Mouse (Mus musculus) splenic B cell, adult 2 months (primary cell): ENCODE measurements around the gene Steap3.
A peak's percentile ranks its signal among the peaks of the same experiment; 100 is the strongest.

Experiments used
- DNase-seq: peaks from one replicate; pipeline ENCODE4 v3.0.0-alpha.2; 2011; ENCODE audit warnings: low read depth, low spot score
- H3K27me3 ChIP-seq: 2 replicates; pipeline ENCODE4 v1.6.1; 2012; ENCODE audit warnings: mild to moderate bottlenecking, low read length, moderate library complexity, mixed read lengths; ENCODE audit not compliant: control insufficient read depth, poor library complexity, insufficient read depth, severe bottlenecking
- H3K36me3 ChIP-seq: 2 replicates; pipeline ENCODE4 v1.6.1; 2012; ENCODE audit warnings: mild to moderate bottlenecking, low read length, moderate library complexity, mixed read lengths; ENCODE audit not compliant: control insufficient read depth, poor library complexity, insufficient read depth, severe bottlenecking

Steap3 gene

GRCm38 (mm10) chr1:120237068-120237467 lies 35.4 kb downstream of the Steap3 start:
- Histone ChIP-seq H3K36me3 (no peaks in the 10 kb centered on the region), H3K27me3 (no peaks in the 10 kb centered on the region)
- no peak for DNase-seq

- H3K27me3 ChIP-seq, result no peaks in the 10 kb centered on the region
- no peak for DNase-seq
- H3K36me3 ChIP-seq, result no peaks in the 10 kb centered on the region
Measured at GRCm38 (mm10) chr1:120236424-120236823, 36.1 kb downstream of the Steap3 start.

GRCm38 (mm10) chr1:120235631-120236215 lies 36.8 kb downstream of the Steap3 start:
- no peak for DNase-seq
- Histone ChIP-seq H3K36me3 (no peaks in the 10 kb centered on the region), H3K27me3 (no peaks in the 10 kb centered on the region)

GRCm38 (mm10) chr1:120232170-120232569 lies 40.3 kb downstream of the Steap3 start:
- Histone ChIP-seq H3K27me3 (no peaks in the 10 kb centered on the region), H3K36me3 (no peaks in the 10 kb centered on the region)
- no peak for DNase-seq

GRCm38 (mm10) chr1:120231334-120231733 lies 41.2 kb downstream of the Steap3 start:
- H3K36me3 ChIP-seq, result no peaks in the 10 kb centered on the region
- DNase-seq, result peak; percentile 33

GRCm38 (mm10) chr1:120229723-120230471 lies 42.6 kb downstream of the Steap3 start:
- Histone ChIP-seq H3K27me3 (no peaks in the 10 kb centered on the region), H3K36me3 (no peaks in the 10 kb centered on the region)
- DNase-seq, result no peak

More at GRCm38 (mm10) chr1:120231334-120231733, 41.2 kb downstream of the Steap3 start:
- H3K27me3 ChIP-seq, result no peaks in the 10 kb centered on the region

- no peaks in the 10 kb centered on the region for H3K36me3 ChIP-seq
- no peaks in the 10 kb centered on the region for H3K27me3 ChIP-seq
- no peak for DNase-seq
Measured at GRCm38 (mm10) chr1:120223613-120224012, 48.9 kb downstream of the Steap3 start.

- DNase-seq, result no peak
- Histone ChIP-seq H3K36me3 (no peaks in the 10 kb centered on the region), H3K27me3 (no peaks in the 10 kb centered on the region)
Measured at GRCm38 (mm10) chr1:120221285-120221684, 51.2 kb downstream of the Steap3 start.

GRCm38 (mm10) chr1:120220841-120221240 lies 51.7 kb downstream of the Steap3 start:
- DNase-seq, result no peak
- Histone ChIP-seq H3K27me3 (no peaks in the 10 kb centered on the region), H3K36me3 (no peaks in the 10 kb centered on the region)

- DNase-seq, result peak; percentile 44
- no peaks in the 10 kb centered on the region for H3K36me3 ChIP-seq
- H3K27me3 ChIP-seq, result no peaks in the 10 kb centered on the region
Measured at GRCm38 (mm10) chr1:120208502-120209230, 63.8 kb downstream of the Steap3 start.

- Histone ChIP-seq H3K36me3 (no peaks in the 10 kb centered on the region), H3K27me3 (no peaks in the 10 kb centered on the region)
- no peak for DNase-seq
Measured at GRCm38 (mm10) chr1:120207568-120207967, 64.9 kb downstream of the Steap3 start.

- H3K27me3 ChIP-seq, result no peaks in the 10 kb centered on the region
- H3K36me3 ChIP-seq, result no peaks in the 10 kb centered on the region
- no peak for DNase-seq
Measured at GRCm38 (mm10) chr1:120204834-120205233, 67.7 kb downstream of the Steap3 start.

GRCm38 (mm10) chr1:120203836-120204235 lies 68.7 kb downstream of the Steap3 start:
- Histone ChIP-seq H3K36me3 (no peaks in the 10 kb centered on the region), H3K27me3 (no peaks in the 10 kb centered on the region)
- DNase-seq, result no peak

- no peaks in the 10 kb centered on the region for H3K36me3 ChIP-seq
- DNase-seq, result peak; percentile 17
Measured at GRCm38 (mm10) chr1:120202542-120202941, 70.0 kb downstream of the Steap3 start.

GRCm38 (mm10) chr1:120198942-120199341 lies 73.6 kb downstream of the Steap3 start:
- no peak for DNase-seq
- Histone ChIP-seq H3K36me3 (no peaks in the 10 kb centered on the region), H3K27me3 (no peaks in the 10 kb centered on the region)

More at GRCm38 (mm10) chr1:120202542-120202941, 70.0 kb downstream of the Steap3 start:
- no peaks in the 10 kb centered on the region for H3K27me3 ChIP-seq
